Mouse (Mus musculus): ENCODE results near the gene Dnm3. TPM values are rescaled to one million over a fixed set of nuclear protein-coding genes. Genes with fewer than 3 reads are reported as not detected.

Dnm3 gene
- polyA plus RNA-seq, 1 experiment, result not detected

- no peak for TF ChIP-seq POLR2A (IDR thresholded peaks at IDR 0.05; ENCODE audit: insufficient read depth, low read depth, low read length)
- TF ChIP-seq CTCF (IDR thresholded peaks at IDR 0.05; ENCODE audit: insufficient read depth, low read depth, low read length), result no peak
- Histone ChIP-seq H3K27ac (ENCODE audit: insufficient read depth, low read depth, low read length) (no peak overlapping the region), H3K4me1 (ENCODE audit: control insufficient read depth, insufficient read depth, low read length) (no peaks in the 10 kb centered on the region), H3K4me3 (ENCODE audit: insufficient read depth, low read depth, low read length) (no peak overlapping the region)
- WGBS, result 87% methylated on average over 7 of the region's 7 CpGs
These were observed 457.5 kb downstream of the Dnm3 start for GRCm38 (mm10) chr1:162020303-162020731.

- WGBS, result 93% methylated on average over 6 of the region's 6 CpGs
- H3K4me1 ChIP-seq (ENCODE audit: control insufficient read depth, insufficient read depth, low read length), result no peaks in the 10 kb centered on the region
These were observed 459.2 kb downstream of the Dnm3 start for GRCm38 (mm10) chr1:162018601-162018977.

GRCm38 (mm10) chr1:162017975-162018600 lies 459.7 kb downstream of the Dnm3 start:
- no peak overlapping the region for H3K4me3 ChIP-seq (ENCODE audit: insufficient read depth, low read depth, low read length)
- WGBS, result 89% methylated on average over 13 of the region's 13 CpGs
- H3K4me1 ChIP-seq (ENCODE audit: control insufficient read depth, insufficient read depth, low read length), result no peaks in the 10 kb centered on the region
- TF ChIP-seq CTCF (IDR thresholded peaks at IDR 0.05; ENCODE audit: insufficient read depth, low read depth, low read length) (no peak), POLR2A (IDR thresholded peaks at IDR 0.05; ENCODE audit: insufficient read depth, low read depth, low read length) (no peak)
- H3K27ac ChIP-seq (ENCODE audit: insufficient read depth, low read depth, low read length), result no peak overlapping the region

More at GRCm38 (mm10) chr1:162018601-162018977, 459.2 kb downstream of the Dnm3 start:
- TF ChIP-seq POLR2A (IDR thresholded peaks at IDR 0.05; ENCODE audit: insufficient read depth, low read depth, low read length) (no peak), CTCF (IDR thresholded peaks at IDR 0.05; ENCODE audit: insufficient read depth, low read depth, low read length) (no peak)
- no peak overlapping the region for H3K4me3 ChIP-seq (ENCODE audit: insufficient read depth, low read depth, low read length)
- H3K27ac ChIP-seq (ENCODE audit: insufficient read depth, low read depth, low read length), result no peak overlapping the region

- no peak overlapping the region for H3K4me3 ChIP-seq (ENCODE audit: insufficient read depth, low read depth, low read length)
- H3K4me1 ChIP-seq (ENCODE audit: control insufficient read depth, insufficient read depth, low read length), result no peaks in the 10 kb centered on the region
- WGBS, result 74% methylated on average over 7 of the region's 7 CpGs
- no peak overlapping the region for H3K27ac ChIP-seq (ENCODE audit: insufficient read depth, low read depth, low read length)
- TF ChIP-seq POLR2A (IDR thresholded peaks at IDR 0.05; ENCODE audit: insufficient read depth, low read depth, low read length) (no peak), CTCF (IDR thresholded peaks at IDR 0.05; ENCODE audit: insufficient read depth, low read depth, low read length) (no peak)
These were observed 460.9 kb downstream of the Dnm3 start for GRCm38 (mm10) chr1:162016982-162017381.

- no peak overlapping the region for H3K4me3 ChIP-seq (ENCODE audit: insufficient read depth, low read depth, low read length)
- TF ChIP-seq POLR2A (IDR thresholded peaks at IDR 0.05; ENCODE audit: insufficient read depth, low read depth, low read length) (no peak), CTCF (IDR thresholded peaks at IDR 0.05; ENCODE audit: insufficient read depth, low read depth, low read length) (no peak)
- H3K4me1 ChIP-seq (ENCODE audit: control insufficient read depth, insufficient read depth, low read length), result no peaks in the 10 kb centered on the region
- WGBS, result 83% methylated on average over 8 of the region's 8 CpGs
- no peak overlapping the region for H3K27ac ChIP-seq (ENCODE audit: insufficient read depth, low read depth, low read length)
These were observed 462.5 kb downstream of the Dnm3 start for GRCm38 (mm10) chr1:162015247-162015862.

GRCm38 (mm10) chr1:162013561-162013960 lies 464.3 kb downstream of the Dnm3 start:
- H3K4me3 ChIP-seq (ENCODE audit: insufficient read depth, low read depth, low read length), result no peak overlapping the region
- no peak for TF ChIP-seq POLR2A (IDR thresholded peaks at IDR 0.05; ENCODE audit: insufficient read depth, low read depth, low read length)
- no peak for TF ChIP-seq CTCF (IDR thresholded peaks at IDR 0.05; ENCODE audit: insufficient read depth, low read depth, low read length)
- 95% methylated on average over 4 of the region's 4 CpGs for WGBS
- H3K27ac ChIP-seq (ENCODE audit: insufficient read depth, low read depth, low read length), result no peak overlapping the region
- no peaks in the 10 kb centered on the region for H3K4me1 ChIP-seq (ENCODE audit: control insufficient read depth, insufficient read depth, low read length)

- WGBS, result 81% methylated on average over 16 of the region's 16 CpGs
- Histone ChIP-seq H3K27ac (ENCODE audit: insufficient read depth, low read depth, low read length) (no peak overlapping the region), H3K4me3 (ENCODE audit: insufficient read depth, low read depth, low read length) (no peak overlapping the region), H3K4me1 (ENCODE audit: control insufficient read depth, insufficient read depth, low read length) (no peaks in the 10 kb centered on the region)
- no peak for TF ChIP-seq CTCF (IDR thresholded peaks at IDR 0.05; ENCODE audit: insufficient read depth, low read depth, low read length)
- no peak for TF ChIP-seq POLR2A (IDR thresholded peaks at IDR 0.05; ENCODE audit: insufficient read depth, low read depth, low read length)
These were observed 466.1 kb downstream of the Dnm3 start for GRCm38 (mm10) chr1:162011523-162012245.

- H3K4me3 ChIP-seq (ENCODE audit: insufficient read depth, low read depth, low read length), result no peak overlapping the region
- TF ChIP-seq CTCF (IDR thresholded peaks at IDR 0.05; ENCODE audit: insufficient read depth, low read depth, low read length) (no peak), POLR2A (IDR thresholded peaks at IDR 0.05; ENCODE audit: insufficient read depth, low read depth, low read length) (no peak)
- WGBS, result 91% methylated on average over 8 of the region's 8 CpGs
- no peaks in the 10 kb centered on the region for H3K4me1 ChIP-seq (ENCODE audit: control insufficient read depth, insufficient read depth, low read length)
- H3K27ac ChIP-seq (ENCODE audit: insufficient read depth, low read depth, low read length), result no peak overlapping the region
These were observed 468.7 kb downstream of the Dnm3 start for GRCm38 (mm10) chr1:162009086-162009485.

- 63% methylated on average over 8 of the region's 8 CpGs for WGBS
- Histone ChIP-seq H3K4me1 (ENCODE audit: control insufficient read depth, insufficient read depth, low read length) (no peaks in the 10 kb centered on the region), H3K4me3 (ENCODE audit: insufficient read depth, low read depth, low read length) (no peak overlapping the region), H3K27ac (ENCODE audit: insufficient read depth, low read depth, low read length) (no peak overlapping the region)
- no peak for TF ChIP-seq POLR2A (IDR thresholded peaks at IDR 0.05; ENCODE audit: insufficient read depth, low read depth, low read length)
- no peak for TF ChIP-seq CTCF (IDR thresholded peaks at IDR 0.05; ENCODE audit: insufficient read depth, low read depth, low read length)
These were observed 469.2 kb downstream of the Dnm3 start for GRCm38 (mm10) chr1:162008631-162009067.

Data from olfactory bulb, adult 2 months (tissue).